ENCODE assay signal across 44 mouse cellular contexts in genomic region chr16:77568384-77568783, GRCm38 (mm10). TPM values are rescaled to one million over a fixed set of nuclear protein-coding genes. Genes with fewer than 3 reads are reported as not detected.
"Had no signal": no experiment of that assay in that cellular context is flagged by ENCODE, and none has a peak within 500 bp of the region (broad histone marks: within the 10 kb centered on the region; RNA-seq: fewer than 3 reads in every experiment).

No protein-coding gene starts in this region.

- H3K9me3 ChIP-seq: heart, embryonic 10.5 days; hindbrain, embryonic 10.5 days; hindbrain, embryonic 12.5 days; kidney, embryonic 15.5 days; limb, embryonic 13.5 days; limb, embryonic 15.5 days; liver, embryonic 12.5 days had no signal

- H3K9ac ChIP-seq: heart, embryonic 12.5 days; hindbrain, embryonic 12.5 days; hindbrain, embryonic 14.5 days; kidney, embryonic 15.5 days; limb, embryonic 13.5 days; limb, embryonic 15.5 days; liver, embryonic 12.5 days; liver, embryonic 14.5 days had no signal

- ATAC-seq: hindbrain, embryonic 16.5 days; inflammation-experienced regulatory T-cells, adult 6 months; intestine, embryonic 16.5 days; liver, embryonic 12.5 days had no signal

- H3K4me2 ChIP-seq: heart, embryonic 12.5 days; hindbrain, embryonic 12.5 days; hindbrain, embryonic 14.5 days; kidney, embryonic 15.5 days; limb, embryonic 13.5 days; limb, embryonic 15.5 days; liver, embryonic 12.5 days had no signal

- H3K4me3 ChIP-seq: heart, adult 2 months; heart, embryonic 10.5 days; heart, embryonic 12.5 days; hindbrain, embryonic 10.5 days; hindbrain, embryonic 12.5 days; kidney, embryonic 15.5 days; limb, embryonic 13.5 days; limb, embryonic 15.5 days; liver, embryonic 12.5 days had no signal

- H3K27me3 ChIP-seq: heart, embryonic 12.5 days; hindbrain, embryonic 12.5 days; kidney, embryonic 15.5 days; limb, embryonic 13.5 days; limb, embryonic 15.5 days; liver, embryonic 12.5 days had no signal

- DNase-seq: gastrocnemius, postnatal 14 days; gastrocnemius, postnatal 36 days; heart, adult 11 months; heart, adult 2 months; heart, postnatal 10 days; heart, postnatal 4 days; kidney, adult 11 months; kidney, adult 2 months; kidney, adult 9 months; kidney, postnatal 14 days; kidney, postnatal 36 days; layer of hippocampus, adult 9-11 months; layer of hippocampus, postnatal 36 days; left cerebral cortex, postnatal 4 days had no signal

- H3K4me1 ChIP-seq: heart, embryonic 10.5 days; hindbrain, embryonic 10.5 days; kidney, embryonic 15.5 days; limb, embryonic 15.5 days; liver, embryonic 12.5 days had no signal

- H3K36me3 ChIP-seq: hindbrain, embryonic 12.5 days; kidney, embryonic 15.5 days; limb, embryonic 15.5 days; liver, embryonic 12.5 days had no signal

- H3K27ac ChIP-seq: heart, adult 2 months; heart, embryonic 10.5 days; hindbrain, embryonic 10.5 days; hindbrain, embryonic 12.5 days; hindbrain, embryonic 14.5 days; kidney, embryonic 15.5 days; kidney, postnatal 0 days; limb, embryonic 13.5 days; limb, embryonic 15.5 days; liver, embryonic 12.5 days; liver, embryonic 14.5 days had no signal

RNA-seq across cellular contexts. Expression of gene Gm11146, which starts 33.5 kb away (rescaled TPM):
- total RNA-seq: gastrocnemius, adult 18-20 months; gastrocnemius, adult 8-10 months; gastrocnemius, postnatal 14 days; gastrocnemius, postnatal 36 days; heart, adult 2 months; heart, postnatal 10 days; heart, postnatal 25 days; heart, postnatal 4 days; layer of hippocampus, adult 18-20 months; layer of hippocampus, adult 8-10 months; layer of hippocampus, postnatal 14 days; layer of hippocampus, postnatal 36 days; left cerebral cortex, adult 18-20 months; left cerebral cortex, adult 8-10 months; left cerebral cortex, postnatal 10 days; left cerebral cortex, postnatal 25 days; left cerebral cortex, postnatal 4 days; liver, adult 2 months had no signal
- polyA plus RNA-seq: gonadal fat pad, adult 2 months; heart, adult 2 months; heart, embryonic 10.5 days; heart, embryonic 12.5 days; heart, embryonic 14.5 days; heart, embryonic 16.5 days; hindbrain, embryonic 10.5 days; hindbrain, embryonic 12.5 days; hindbrain, embryonic 14.5 days; hindbrain, embryonic 16.5 days; inflammation-experienced regulatory T-cells, adult 6 months; intestine, embryonic 16.5 days; kidney, adult 2 months; kidney, embryonic 15.5 days; kidney, postnatal 0 days; large intestine, adult 2 months; limb, embryonic 11.5 days; limb, embryonic 13.5 days; limb, embryonic 15.5 days; liver, adult 2 months; liver, embryonic 12.5 days; liver, embryonic 14.5 days had no signal
